Mouse (Mus musculus): ENCODE data around the gene Scap. TPM values are rescaled to one million over a fixed set of nuclear protein-coding genes. Genes with fewer than 3 reads are reported as not detected.
"Not testable (repeated sequence)": the region's sequence is repeated elsewhere in the genome, so short reads cannot be mapped to it uniquely, and the experiment has no call there.

Gene Scap
- polyA plus RNA-seq, 1 experiment from 2014 or later = 41.9 TPM

- Histone ChIP-seq H3K9ac (replicated peaks) (no peak overlapping the region), H3K27ac (no peak overlapping the region), H3K36me3 (peaks cover 7% of the 10 kb centered on the region), H3K27me3 (no peaks in the 10 kb centered on the region), H3K4me2 (replicated peaks) (no peak overlapping the region), H3K9me3 (no peaks in the 10 kb centered on the region), H3K4me1 (replicated peaks) (peaks cover 18% of the 10 kb centered on the region), H3K4me3 (replicated peaks) (no peak overlapping the region)
- ATAC-seq = no peak
- WGBS = 97% methylated on average over 2 of the region's 2 CpGs
Observed at GRCm38 (mm10) chr9:110402731-110403130, 69.6 kb downstream of the Scap start.

- H3K27ac ChIP-seq; H3K9me3 ChIP-seq; H3K4me2 ChIP-seq (replicated peaks); ATAC-seq; H3K9ac ChIP-seq (replicated peaks); H3K27me3 ChIP-seq; H3K4me3 ChIP-seq (replicated peaks); H3K36me3 ChIP-seq: not testable (repeated sequence)
- 91% methylated on average over 4 of the region's 4 CpGs for WGBS
- H3K4me1 ChIP-seq (replicated peaks) = peaks cover 18% of the 10 kb centered on the region
Observed at GRCm38 (mm10) chr9:110403240-110403639, 70.2 kb downstream of the Scap start.

- H3K27me3 ChIP-seq = no peaks in the 10 kb centered on the region
- ATAC-seq = peak; percentile 78; the same call in 1 of the 2 replicates
- H3K4me1 ChIP-seq (replicated peaks) = peaks cover 24% of the 10 kb centered on the region
- H3K36me3 ChIP-seq = 0 out of 2 replicates have a peak, but pooled peaks cover 3% of the 10 kb centered on the region
- no peaks in the 10 kb centered on the region for H3K9me3 ChIP-seq
- peak overlapping the region; percentile 72 for H3K4me3 ChIP-seq (replicated peaks)
- peak overlapping the region; percentile 84 for H3K27ac ChIP-seq
- H3K9ac ChIP-seq (replicated peaks) = peak overlapping the region; percentile 82
- peak overlapping the region; percentile 78 for H3K4me2 ChIP-seq (replicated peaks)
- 1% methylated on average over 41 of the region's 41 CpGs for WGBS
Observed at GRCm38 (mm10) chr9:110407311-110408098, 74.4 kb downstream of the Scap start.

- Histone ChIP-seq H3K36me3 (0 out of 2 replicates have a peak, but pooled peaks cover 3% of the 10 kb centered on the region), H3K4me1 (replicated peaks) (peaks cover 24% of the 10 kb centered on the region)
- ATAC-seq = peak; percentile 96
Observed at GRCm38 (mm10) chr9:110408099-110408773, 75.1 kb downstream of the Scap start, which contains the start of gene Ptpn23. Gene Ptpn23, minus strand, starts transcription at chr9:110408213.

GRCm38 (mm10) chr9:110410908-110411887 lies 78.1 kb downstream of the Scap start:
- WGBS = 42% methylated on average over 6 of the region's 6 CpGs
- no peaks in the 10 kb centered on the region for H3K36me3 ChIP-seq
- no peaks in the 10 kb centered on the region for H3K9me3 ChIP-seq
- no peak for ATAC-seq
- H3K27me3 ChIP-seq = no peaks in the 10 kb centered on the region
- H3K9ac ChIP-seq (replicated peaks) = no peak overlapping the region
- H3K4me1 ChIP-seq (replicated peaks) = peaks cover 16% of the 10 kb centered on the region
- no peak overlapping the region for H3K27ac ChIP-seq
- no peak overlapping the region for H3K4me3 ChIP-seq (replicated peaks)
- no peak overlapping the region for H3K4me2 ChIP-seq (replicated peaks)

More at GRCm38 (mm10) chr9:110408099-110408773, 75.1 kb downstream of the Scap start, which contains the start of gene Ptpn23:
- H3K4me2 ChIP-seq (replicated peaks) = peak within 1 kb of the TSS; percentile 78
- H3K9me3 ChIP-seq = no peaks in the 10 kb centered on the region
- peak within 1 kb of the TSS; percentile 72 for H3K4me3 ChIP-seq (replicated peaks)
- under 1% methylated on average over 39 of the region's 39 CpGs for WGBS
- no peaks in the 10 kb centered on the region for H3K27me3 ChIP-seq
- H3K9ac ChIP-seq (replicated peaks) = peak within 1 kb of the TSS; percentile 82
- peak within 1 kb of the TSS; percentile 84 for H3K27ac ChIP-seq

GRCm38 (mm10) chr9:110412926-110413325 lies 79.8 kb downstream of the Scap start:
- Histone ChIP-seq H3K36me3 (no peaks in the 10 kb centered on the region), H3K27ac (no peak overlapping the region), H3K27me3 (no peaks in the 10 kb centered on the region), H3K4me2 (replicated peaks) (no peak overlapping the region), H3K9me3 (no peaks in the 10 kb centered on the region), H3K9ac (replicated peaks) (no peak overlapping the region), H3K4me3 (replicated peaks) (no peak overlapping the region), H3K4me1 (replicated peaks) (peaks cover 6% of the 10 kb centered on the region)
- ATAC-seq = no peak
- 83% methylated on average over 7 of the region's 7 CpGs for WGBS

- no peak for ATAC-seq
- WGBS = 55% methylated on average over 9 of the region's 9 CpGs
Observed at GRCm38 (mm10) chr9:110413785-110414184, 80.7 kb downstream of the Scap start.

GRCm38 (mm10) chr9:110419511-110420112 lies 86.5 kb downstream of the Scap start, which contains the start of gene Ngp:
Gene Ngp, plus strand, starts transcription at chr9:110419747.
- no peaks in the 10 kb centered on the region for H3K4me1 ChIP-seq (replicated peaks)
- H3K4me3 ChIP-seq (replicated peaks) = no peak within 1 kb of the TSS
- no peaks in the 10 kb centered on the region for H3K9me3 ChIP-seq
- no peaks in the 10 kb centered on the region for H3K27me3 ChIP-seq
- H3K9ac ChIP-seq (replicated peaks) = no peak within 1 kb of the TSS
- ATAC-seq = no peak
- H3K36me3 ChIP-seq = no peaks in the 10 kb centered on the region
- no peak within 1 kb of the TSS for H3K27ac ChIP-seq
- H3K4me2 ChIP-seq (replicated peaks) = no peak within 1 kb of the TSS
- WGBS = 93% methylated on average over 12 of the region's 12 CpGs

More at GRCm38 (mm10) chr9:110413785-110414184, 80.7 kb downstream of the Scap start:
- peaks cover 4% of the 10 kb centered on the region for H3K4me1 ChIP-seq (replicated peaks)
- no peak overlapping the region for H3K4me2 ChIP-seq (replicated peaks)
- H3K9ac ChIP-seq (replicated peaks) = no peak overlapping the region
- no peak overlapping the region for H3K27ac ChIP-seq
- H3K27me3 ChIP-seq = no peaks in the 10 kb centered on the region
- no peak overlapping the region for H3K4me3 ChIP-seq (replicated peaks)
- H3K9me3 ChIP-seq = no peaks in the 10 kb centered on the region
- no peaks in the 10 kb centered on the region for H3K36me3 ChIP-seq

GRCm38 (mm10) chr9:110431241-110431640 lies 98.2 kb downstream of the Scap start:
- no peak for ATAC-seq
- Histone ChIP-seq H3K4me1 (replicated peaks) (no peaks in the 10 kb centered on the region), H3K4me3 (replicated peaks) (no peak overlapping the region), H3K9ac (replicated peaks) (no peak overlapping the region), H3K36me3 (peaks cover 91% of the 10 kb centered on the region), H3K27ac (no peak overlapping the region), H3K27me3 (no peaks in the 10 kb centered on the region), H3K4me2 (replicated peaks) (no peak overlapping the region), H3K9me3 (no peaks in the 10 kb centered on the region)
- WGBS = 71% methylated on average over 8 of the region's 8 CpGs

GRCm38 (mm10) chr9:110433045-110433444 lies 100.0 kb downstream of the Scap start:
- Histone ChIP-seq H3K4me3 (replicated peaks) (no peak overlapping the region), H3K27me3 (no peaks in the 10 kb centered on the region), H3K27ac (no peak overlapping the region), H3K4me2 (replicated peaks) (no peak overlapping the region), H3K9ac (replicated peaks) (no peak overlapping the region), H3K36me3 (peaks cover 88% of the 10 kb centered on the region), H3K9me3 (no peaks in the 10 kb centered on the region), H3K4me1 (replicated peaks) (no peaks in the 10 kb centered on the region)
- no peak for ATAC-seq
- 93% methylated on average over 2 of the region's 2 CpGs for WGBS

Measured in midbrain, embryonic 13.5 days (tissue).